Mouse (Mus musculus): ENCODE data around the gene H2al1g.

- TF ChIP-seq CTCF (IDR thresholded peaks at IDR 0.05; ENCODE audit: control insufficient read depth, insufficient read depth, insufficient read length): no peak
- no peak for TF ChIP-seq MYOG (IDR thresholded peaks at IDR 0.05; ENCODE audit: control insufficient read depth, extremely low read depth, insufficient read length)
- no peak for TF ChIP-seq MAX (IDR thresholded peaks at IDR 0.05)
- TF ChIP-seq USF1 (IDR thresholded peaks at IDR 0.05; ENCODE audit: low read depth): no peak
- no peak for TF ChIP-seq MYOD1 (IDR thresholded peaks at IDR 0.05; ENCODE audit: control insufficient read depth, insufficient read length, low read depth)
- no peak for TF ChIP-seq CEBPB (IDR thresholded peaks at IDR 0.05; ENCODE audit: low read depth)
- no peak for TF ChIP-seq FOSL1 (IDR thresholded peaks at IDR 0.05; ENCODE audit: insufficient read depth, low read length, poor library complexity, severe bottlenecking)
Observed at GRCm38 (mm10) chrX:11289244-11289643, 28.8 kb upstream of the H2al1g start.
